8 mouse cellular contexts compared by ENCODE assay signal in genomic region chr11:75563851-75564548, GRCm38 (mm10). TPM values are rescaled to one million over a fixed set of nuclear protein-coding genes. Genes with fewer than 3 reads are reported as not detected.
DNase-seq lines count a peak whose midpoint lies in the region; ATAC-seq and TF ChIP-seq lines count a peak whose summit lies in the region.

No protein-coding gene starts in this region.

- no peak for TF ChIP-seq POLR2A in liver, adult 2 months (IDR thresholded peaks at IDR 0.05; ENCODE audit: extremely low read depth, insufficient read depth, low read length)
- no peak for TF ChIP-seq POLR2A in bone marrow macrophage, adult 2 months (IDR thresholded peaks at IDR 0.05; ENCODE audit: borderline replicate concordance, low read depth, low read length)
- TF ChIP-seq POLR2A in small intestine, adult 2 months (IDR thresholded peaks at IDR 0.05; ENCODE audit: low read depth, low read length), result no peak

- peaks cover 5% of the 10 kb centered on the region for H3K4me1 ChIP-seq in liver, adult 2 months (ENCODE audit: control insufficient read depth, insufficient read depth, low read length)
- peaks cover 90% of the 10 kb centered on the region for H3K4me1 ChIP-seq in bone marrow macrophage, adult 2 months (ENCODE audit: control insufficient read depth, insufficient read depth, low read length)
- H3K4me1 ChIP-seq in small intestine, adult 2 months (ENCODE audit: control insufficient read depth, insufficient read depth, insufficient read length, low read length), result peaks cover 66% of the 10 kb centered on the region
- peaks cover 2% of the 10 kb centered on the region; the same call in 1 of the 2 replicates for H3K4me1 ChIP-seq in midbrain, embryonic 10.5 days

- no peaks in the 10 kb centered on the region for H3K79me2 ChIP-seq in liver, adult 2 months (ENCODE audit: control insufficient read depth, insufficient read depth, low read length)

- no peak for TF ChIP-seq CTCF in liver, adult 2 months (IDR thresholded peaks at IDR 0.05; ENCODE audit: low read depth, low read length)
- TF ChIP-seq CTCF in bone marrow macrophage, adult 2 months (IDR thresholded peaks at IDR 0.05; ENCODE audit: low read depth, low read length), result no peak
- TF ChIP-seq CTCF in small intestine, adult 2 months (IDR thresholded peaks at IDR 0.05; ENCODE audit: extremely low read depth, insufficient read length, insufficient replicate concordance, low read depth, low read length), result no peak

- WGBS in liver, adult 2 months, result 32% methylated on average over 18 of the region's 18 CpGs
- 49% methylated on average over 18 of the region's 18 CpGs for WGBS in small intestine, adult 2 months
- 80% methylated on average over 18 of the region's 18 CpGs for WGBS in midbrain, embryonic 10.5 days

- no peak overlapping the region for H3K4me3 ChIP-seq in liver, adult 2 months (ENCODE audit: insufficient read depth, low read depth, low read length)
- no peak overlapping the region for H3K4me3 ChIP-seq in bone marrow macrophage, adult 2 months (ENCODE audit: insufficient read depth, low read length)
- no peak overlapping the region for H3K4me3 ChIP-seq in small intestine, adult 2 months (ENCODE audit: low read depth, low read length)
- no peak overlapping the region for H3K4me3 ChIP-seq in midbrain, embryonic 10.5 days

- DNase-seq in liver, adult 2 months (ENCODE audit: extremely low read depth, low read depth, low spot score), result no peak
- no peak for DNase-seq in liver
- DNase-seq in heart, postnatal 36 days, result peak; percentile 53 to 70
- no peak for DNase-seq in midbrain, embryonic 10.5 days (ENCODE audit: low spot score)
- no peak for DNase-seq in spleen, postnatal 36 days (ENCODE audit: low spot score in 2 of 2)

- ATAC-seq in granulocyte monocyte progenitor cell, adult 5-6 weeks (replicated peaks; ENCODE audit: poor library complexity, severe bottlenecking), result no peak

- H3K36me3 ChIP-seq in liver, adult 2 months (ENCODE audit: control insufficient read depth, insufficient read depth, low read length), result no peaks in the 10 kb centered on the region
- H3K36me3 ChIP-seq in small intestine, adult 2 months (ENCODE audit: control insufficient read depth, insufficient read depth, low read length), result peaks cover 69% of the 10 kb centered on the region
- H3K36me3 ChIP-seq in midbrain, embryonic 10.5 days, result peaks cover 18% of the 10 kb centered on the region

- intact Hi-C loops in heart, postnatal 36 days (cut with DNase I), result no loop called here

- no peak overlapping the region for H3K9ac ChIP-seq in liver, adult 2 months (ENCODE audit: low read depth, low read length)

- no peaks in the 10 kb centered on the region for H3K27me3 ChIP-seq in liver, adult 2 months (ENCODE audit: control insufficient read depth, insufficient read depth, low read length)
- H3K27me3 ChIP-seq in small intestine, adult 2 months (ENCODE audit: control insufficient read depth, insufficient read depth, low read length), result no peaks in the 10 kb centered on the region
- no peaks in the 10 kb centered on the region for H3K27me3 ChIP-seq in midbrain, embryonic 10.5 days (ENCODE audit: low read depth, poor library complexity, severe bottlenecking)

- peak overlapping the region; percentile 30 for H3K27ac ChIP-seq in liver, adult 2 months (replicated peaks; ENCODE audit: insufficient read depth, low read depth, low read length)
- H3K27ac ChIP-seq in bone marrow macrophage, adult 2 months (ENCODE audit: insufficient read depth, low read depth, low read length), result peak overlapping the region; percentile 99
- H3K27ac ChIP-seq in small intestine, adult 2 months (ENCODE audit: insufficient read depth, low read depth, low read length), result peak overlapping the region; percentile 63
- no peak overlapping the region for H3K27ac ChIP-seq in midbrain, embryonic 10.5 days (replicated peaks)

- no peaks in the 10 kb centered on the region for H3K9me3 ChIP-seq in midbrain, embryonic 10.5 days (replicated peaks)

RNA-seq across cellular contexts. Expression of gene Pitpna, which starts 23.9 kb away (rescaled TPM):
- 19.7 and 21.0 TPM in 2 replicates for total RNA-seq in liver, adult 2 months (2014; rRNA removed)
- polyA plus RNA-seq in liver, adult 2 months (2012; rRNA removed), result 24.6 and 28.9 TPM in 2 replicates
- 512 TPM in 2 replicates for polyA plus RNA-seq in bone marrow macrophage, adult 2 months (2012; ENCODE audit: insufficient read depth, insufficient read length, missing spikeins)
- total RNA-seq in heart, postnatal 36 days (2021), result 100 to 1,000 TPM; 103 to 112 TPM
- polyA plus RNA-seq in small intestine, adult 2 months (2012; rRNA removed), result 88.0 and 185 TPM in 2 replicates
- 63.4 and 65.5 TPM in 2 replicates for polyA plus RNA-seq in midbrain, embryonic 10.5 days (2016; fragmentation: Nextera tagmentation; extraction: Ambion mirVana)
- total RNA-seq in granulocyte monocyte progenitor cell, adult 5-6 weeks (2014; fragmentation: Nextera tagmentation), result 141 and 143 TPM in 2 replicates
- total RNA-seq in granulocyte monocyte progenitor cell, adult 5-6 weeks (2017), result 58.0 and 74.5 TPM in 2 replicates

RNA-seq across cellular contexts. Expression of gene Slc43a2, which starts 32.5 kb away (rescaled TPM):
- total RNA-seq in liver, adult 2 months (2014; rRNA removed), result 4.1 and 8.9 TPM in 2 replicates
- polyA plus RNA-seq in liver, adult 2 months (2012; rRNA removed), result 5.2 and 8.0 TPM in 2 replicates
- polyA plus RNA-seq in bone marrow macrophage, adult 2 months (2012; ENCODE audit: insufficient read depth, insufficient read length, missing spikeins), result 202 and 231 TPM in 2 replicates
- 10 to 100 TPM; 17.7 to 22.2 TPM for total RNA-seq in heart, postnatal 36 days (2021)
- 165 and 508 TPM in 2 replicates for polyA plus RNA-seq in small intestine, adult 2 months (2012; rRNA removed)
- 6.5 and 8.2 TPM in 2 replicates for polyA plus RNA-seq in midbrain, embryonic 10.5 days (2016; fragmentation: Nextera tagmentation; extraction: Ambion mirVana)
- 12.7 and 20.1 TPM in 2 replicates for total RNA-seq in granulocyte monocyte progenitor cell, adult 5-6 weeks (2014; fragmentation: Nextera tagmentation)
- 6.2 and 7.3 TPM in 2 replicates for total RNA-seq in granulocyte monocyte progenitor cell, adult 5-6 weeks (2017)

RNA-seq across cellular contexts. Expression of gene Scarf1, which starts 50.7 kb away (rescaled TPM):
- 5.8 and 7.5 TPM in 2 replicates for total RNA-seq in liver, adult 2 months (2014; rRNA removed)
- polyA plus RNA-seq in liver, adult 2 months (2012; rRNA removed), result 10.3 and 16.9 TPM in 2 replicates
- 32.8 and 33.5 TPM in 2 replicates for polyA plus RNA-seq in bone marrow macrophage, adult 2 months (2012; ENCODE audit: insufficient read depth, insufficient read length, missing spikeins)
- 10 to 100 TPM in 1 of 2 experiments, 1 to 10 TPM in 1; 9.1 to 10.3 TPM for total RNA-seq in heart, postnatal 36 days (2021)
- 9.4 and 12.3 TPM in 2 replicates for polyA plus RNA-seq in small intestine, adult 2 months (2012; rRNA removed)
- polyA plus RNA-seq in midbrain, embryonic 10.5 days (2016; fragmentation: Nextera tagmentation; extraction: Ambion mirVana), result 4.7 and 4.8 TPM in 2 replicates
- total RNA-seq in granulocyte monocyte progenitor cell, adult 5-6 weeks (2014; fragmentation: Nextera tagmentation), result 2.0 and 3.8 TPM in 2 replicates
- total RNA-seq in granulocyte monocyte progenitor cell, adult 5-6 weeks (2017), result 2.3 and 3.4 TPM in 2 replicates

RNA-seq across cellular contexts. Expression of gene Rilp, which starts 54.1 kb away (rescaled TPM):
- 23.0 and 27.9 TPM in 2 replicates for total RNA-seq in liver, adult 2 months (2014; rRNA removed)
- polyA plus RNA-seq in liver, adult 2 months (2012; rRNA removed), result 29.8 and 32.6 TPM in 2 replicates
- polyA plus RNA-seq in bone marrow macrophage, adult 2 months (2012; ENCODE audit: insufficient read depth, insufficient read length, missing spikeins), result 12.8 and 15.9 TPM in 2 replicates
- 10 to 100 TPM; 51.4 to 52.3 TPM for total RNA-seq in heart, postnatal 36 days (2021)
- 8.0 and 15.0 TPM in 2 replicates for polyA plus RNA-seq in small intestine, adult 2 months (2012; rRNA removed)
- 0.35 and 0.44 TPM in 2 replicates for polyA plus RNA-seq in midbrain, embryonic 10.5 days (2016; fragmentation: Nextera tagmentation; extraction: Ambion mirVana)
- total RNA-seq in granulocyte monocyte progenitor cell, adult 5-6 weeks (2014; fragmentation: Nextera tagmentation), result 0.17 TPM in 1 of 2 replicates, not detected in the other
- total RNA-seq in granulocyte monocyte progenitor cell, adult 5-6 weeks (2017), result 0.22 TPM in 1 of 2 replicates, not detected in the other

Comparison
In these comparisons a context has a peak if more than half of its experiments do, and no peak if none do; other contexts are left out.
1. DNase-seq: peak in heart, postnatal 36 days (2 of 2); none in liver, adult 2 months (single experiment), liver (single experiment), midbrain, embryonic 10.5 days (single experiment) and spleen, postnatal 36 days (0 of 2).
2. RNA of gene Slc43a2, which starts 32.5 kb away (polyA plus RNA-seq): 165 to 508 TPM in small intestine, adult 2 months and 202 to 231 TPM in bone marrow macrophage, adult 2 months; 5.2 to 8.0 TPM in liver, adult 2 months and 6.5 to 8.2 TPM in midbrain, embryonic 10.5 days; every median in the first group is over 10 times any median in the second.